Mouse (Mus musculus) neutrophil, adult 5-6 weeks (primary cell): ENCODE data around the gene Wdr81. TPM values are rescaled to one million over a fixed set of nuclear protein-coding genes. Genes with fewer than 3 reads are reported as not detected.

Source experiments
- ATAC-seq: fragments of 151-379, 151-347 bp; 2 replicates; pipeline ENCODE4 v1.8.0; 2017; ENCODE audit warnings: mild to moderate bottlenecking, moderate TSS enrichment; ENCODE audit not compliant: insufficient number of reproducible peaks, poor library complexity, low FRiP score, severe bottlenecking; ENCODE audit errors: extremely low read depth
- total RNA-seq: library from RNA; stranded (forward); fragments of 200-1000 nt; gene quantifications from 2 replicates; pipeline ENCODE4 v1.2.3, GENCODE M21; 2017

Wdr81 gene
- total RNA-seq: 16.3 and 17.8 TPM in 2 replicates

GRCm38 (mm10) chr11:75453991-75454930 lies at the start of gene Wdr81:
Gene Wdr81, minus strand, starts transcription at chr11:75454717.
- ATAC-seq: peak; percentile 75

GRCm38 (mm10) chr11:75498126-75498525 lies 43.6 kb upstream of the Wdr81 start:
- ATAC-seq: no peak

- ATAC-seq: no peak
Measured at GRCm38 (mm10) chr11:75494296-75495049, 40.0 kb upstream of the Wdr81 start.

- no peak for ATAC-seq
Measured at GRCm38 (mm10) chr11:75487496-75487895, 33.0 kb upstream of the Wdr81 start.

GRCm38 (mm10) chr11:75486601-75487285 lies 32.2 kb upstream of the Wdr81 start, which contains the start of gene Prpf8:
Gene Prpf8, plus strand, starts transcription at chr11:75486816.
- ATAC-seq: peak; percentile 100

- ATAC-seq: no peak
Measured at GRCm38 (mm10) chr11:75486192-75486591, 31.7 kb upstream of the Wdr81 start.

- no peak for ATAC-seq
Measured at GRCm38 (mm10) chr11:75473376-75473775, 18.9 kb upstream of the Wdr81 start.

- peak; percentile 48; the same call in 1 of the 2 replicates for ATAC-seq
Measured at GRCm38 (mm10) chr11:75472469-75473081, 18.1 kb upstream of the Wdr81 start.

- ATAC-seq: no peak
Measured at GRCm38 (mm10) chr11:75470675-75471074, 16.2 kb upstream of the Wdr81 start.

GRCm38 (mm10) chr11:75469261-75469660 lies 14.7 kb upstream of the Wdr81 start:
- no peak for ATAC-seq

GRCm38 (mm10) chr11:75468410-75468809 lies 13.9 kb upstream of the Wdr81 start:
- ATAC-seq: no peak

GRCm38 (mm10) chr11:75467512-75468215 lies 13.1 kb upstream of the Wdr81 start:
- no peak for ATAC-seq

- no peak for ATAC-seq
Measured at GRCm38 (mm10) chr11:75466731-75467505, 12.4 kb upstream of the Wdr81 start.

GRCm38 (mm10) chr11:75465051-75465450 lies 10.5 kb upstream of the Wdr81 start:
- no peak for ATAC-seq

GRCm38 (mm10) chr11:75464417-75464816 lies 9.9 kb upstream of the Wdr81 start:
- ATAC-seq: no peak

GRCm38 (mm10) chr11:75463624-75464023 lies 9.1 kb upstream of the Wdr81 start:
- ATAC-seq: no peak

- no peak for ATAC-seq
Measured at GRCm38 (mm10) chr11:75462865-75463336, 8.4 kb upstream of the Wdr81 start.
